Comparison of ENCODE assay signal across 21 mouse cellular contexts in genomic region chr7:116619636-116620035, GRCm38 (mm10).
"Had no signal": no experiment of that assay in that cellular context is flagged by ENCODE, and none has a peak within 500 bp of the region (broad histone marks: within the 10 kb centered on the region; RNA-seq: fewer than 3 reads in every experiment).

No protein-coding gene starts in this region.

- H3K27me3 ChIP-seq: embryonic facial prominence, embryonic 12.5 days; embryonic facial prominence, embryonic 13.5 days; embryonic facial prominence, embryonic 15.5 days; forebrain, embryonic 12.5 days; forebrain, embryonic 13.5 days; forebrain, embryonic 15.5 days had no signal

- H3K4me1 ChIP-seq: embryonic facial prominence, embryonic 10.5 days; embryonic facial prominence, embryonic 12.5 days; embryonic facial prominence, embryonic 15.5 days; forebrain, embryonic 10.5 days; forebrain, embryonic 12.5 days; forebrain, embryonic 13.5 days; heart, embryonic 10.5 days had no signal

- DNase-seq: cerebellum, adult 8-10 months; cerebellum, adult 9-11 months; cerebellum, postnatal 36 days; embryo, embryonic 11 days; forebrain, postnatal 0 days; gastrocnemius, adult 2 months; gastrocnemius, postnatal 10 days; gastrocnemius, postnatal 14 days; gastrocnemius, postnatal 25 days; gastrocnemius, postnatal 36 days had no signal

- H3K4me3 ChIP-seq: embryonic facial prominence, embryonic 10.5 days; embryonic facial prominence, embryonic 12.5 days; embryonic facial prominence, embryonic 13.5 days; embryonic facial prominence, embryonic 15.5 days; erythroblast, embryonic 14.5 days; forebrain, embryonic 10.5 days; forebrain, embryonic 12.5 days; forebrain, embryonic 13.5 days; forebrain, embryonic 15.5 days; gastrocnemius, adult 2 months; heart, adult 2 months; heart, embryonic 10.5 days had no signal

- H3K27ac ChIP-seq: embryonic facial prominence, embryonic 10.5 days; embryonic facial prominence, embryonic 12.5 days; embryonic facial prominence, embryonic 13.5 days; embryonic facial prominence, embryonic 15.5 days; forebrain, embryonic 10.5 days; forebrain, embryonic 12.5 days; forebrain, embryonic 13.5 days; forebrain, embryonic 15.5 days; gastrocnemius, adult 2 months; heart, adult 2 months; heart, embryonic 10.5 days had no signal
